Mouse (Mus musculus) erythroblast, embryonic 14.5 days (primary cell): ENCODE data around the gene Fbxw2.

Experiments
- GATA1 ChIP-seq: IDR thresholded peaks from 2 replicates; pipeline ENCODE4 v1.6.1; 2012; ENCODE audit warnings: low read length, inconsistent platforms, mixed read lengths
- TAL1 ChIP-seq: IDR thresholded peaks from 3 replicates; pipeline ENCODE4 v1.6.1; 2012; ENCODE audit warnings: low read length, inconsistent platforms, mixed read lengths

- TF ChIP-seq TAL1 (no peak), GATA1 (no peak)
These were observed 35.8 kb downstream of the Fbxw2 start for GRCm38 (mm10) chr2:34790282-34790681.
